Mouse (Mus musculus) left cerebral cortex, adult 2 months (tissue): Measurements from ENCODE around the gene Plcd3. TPM values are rescaled to one million over a fixed set of nuclear protein-coding genes. Genes with fewer than 3 reads are reported as not detected.

Experiments used
- DNase-seq, 2 experiments: peaks; one replicate each; pipeline ENCODE4 v3.0.0; 2021 to 2022; ENCODE audit warnings: low spot score in 2 of 2, mixed read lengths in 1 of 2; ENCODE audit errors: extremely low spot score in 1 of 2
- H3K27ac ChIP-seq: fragments of 200-600 bp; 2 replicates; pipeline ENCODE4 v1.8.1; 2022
- H3K4me3 ChIP-seq: fragments of 200-600 bp; 2 replicates; pipeline ENCODE4 v1.8.1; 2022
- CTCF ChIP-seq: fragments of 200-600 bp; IDR thresholded peaks from 2 replicates; pipeline ENCODE4 v1.8.1; 2022; ENCODE audit warnings: antibody characterized with exemption, mild to moderate bottlenecking, moderate library complexity
- intact Hi-C: fragments of 180-260 bp; cut with DNase I; formaldehyde crosslinking; loops from one replicate; pipeline ENCODE4 v1.15.1; 2025
- long read RNA-seq, 2 experiments: library from polyadenylated mRNA; stranded (forward); transcript quantifications; one replicate each; pipeline ENCODE4 v2.0.0; 2021; ENCODE audit warnings: borderline mapping rate in 2 of 2
- total RNA-seq, 2 experiments: library from RNA; stranded (reverse); gene quantifications; 2 replicates each; pipeline ENCODE4 v1.2.3; 2021

Gene Plcd3
- 10 to 100 TPM; 16.5 to 19.0 TPM for total RNA-seq
- long read RNA-seq, experiment 1, partial matches to known transcripts: 5 of 6 reads
- long read RNA-seq, experiment 1, other reads (novel, unspliced or antisense): 0 of 6 reads
- long read RNA-seq, experiment 2, transcript Plcd3-201 (15 exons, 3,023 nt): major isoform, 5 of 12 reads
- long read RNA-seq, experiment 2, partial matches to known transcripts: 7 of 12 reads
- long read RNA-seq, experiment 2, other reads (novel, unspliced or antisense): 0 of 12 reads

- H3K27ac ChIP-seq: peak within 1 kb of the TSS; percentile 96
- TF ChIP-seq CTCF: no peak
- intact Hi-C loops: no loop called here
- peak; percentile 72 to 73 for DNase-seq
- peak within 1 kb of the TSS; percentile 56 for H3K4me3 ChIP-seq
These were observed at the start of gene Plcd3, which contains the start of gene Acbd4 for GRCm38 (mm10) chr11:103101481-103101865. Gene Plcd3, minus strand, starts transcription at chr11:103101658. Gene Acbd4, plus strand, starts transcription at chr11:103101682.

GRCm38 (mm10) chr11:103149771-103150170, 48.3 kb upstream of the Plcd3 start:
- TF ChIP-seq CTCF: no peak
- intact Hi-C loops: loop anchor here (10.0 kb wide), 1 partner anchor 245 kb away; the partner anchor contains the start of gene Gfap
- no peak for DNase-seq
- H3K4me3 ChIP-seq: no peak overlapping the region
- no peak overlapping the region for H3K27ac ChIP-seq

- no peak overlapping the region for H3K4me3 ChIP-seq
- intact Hi-C loops: no loop called here
- no peak for TF ChIP-seq CTCF
These were observed 46.3 kb upstream of the Plcd3 start for GRCm38 (mm10) chr11:103147766-103148165.

GRCm38 (mm10) chr11:103146386-103146785, 44.9 kb upstream of the Plcd3 start:
- TF ChIP-seq CTCF: no peak; the same call in 1 of the 2 replicates
- H3K27ac ChIP-seq: no peak overlapping the region
- intact Hi-C loops: no loop called here
- no peak overlapping the region for H3K4me3 ChIP-seq
- no peak for DNase-seq

More at GRCm38 (mm10) chr11:103147766-103148165, 46.3 kb upstream of the Plcd3 start:
- no peak overlapping the region for H3K27ac ChIP-seq
- DNase-seq: no peak

GRCm38 (mm10) chr11:103144309-103145285, 43.1 kb upstream of the Plcd3 start:
- intact Hi-C loops: no loop called here
- DNase-seq: no peak
- Histone ChIP-seq H3K4me3 (no peak overlapping the region), H3K27ac (no peak overlapping the region)
- TF ChIP-seq CTCF: no peak

- no peak; the same call in 1 of the 2 replicates for TF ChIP-seq CTCF
- DNase-seq: peak; percentile 82 to 87
- intact Hi-C loops: no loop called here
- Histone ChIP-seq H3K4me3 (peak overlapping the region; percentile 44), H3K27ac (peak overlapping the region; percentile 98)
These were observed 41.2 kb upstream of the Plcd3 start for GRCm38 (mm10) chr11:103142441-103143182.

GRCm38 (mm10) chr11:103141944-103142255, 40.4 kb upstream of the Plcd3 start:
- DNase-seq: no peak
- no peak overlapping the region for H3K4me3 ChIP-seq
- intact Hi-C loops: no loop called here
- no peak for TF ChIP-seq CTCF
- H3K27ac ChIP-seq: peak overlapping the region; percentile 86

GRCm38 (mm10) chr11:103141101-103141943, 39.9 kb upstream of the Plcd3 start:
- DNase-seq: peak in 1 of 2 experiments; percentile 36
- no peak for TF ChIP-seq CTCF
- intact Hi-C loops: no loop called here
- H3K27ac ChIP-seq: peak overlapping the region; percentile 86
- no peak overlapping the region for H3K4me3 ChIP-seq

GRCm38 (mm10) chr11:103140763-103141100, 39.3 kb upstream of the Plcd3 start:
- intact Hi-C loops: no loop called here
- Histone ChIP-seq H3K4me3 (no peak overlapping the region), H3K27ac (peak overlapping the region; percentile 73)
- no peak for DNase-seq
- TF ChIP-seq CTCF: no peak

- intact Hi-C loops: no loop called here
- Histone ChIP-seq H3K4me3 (no peak overlapping the region), H3K27ac (peak overlapping the region; percentile 73)
- no peak for DNase-seq
- no peak for TF ChIP-seq CTCF
These were observed 38.7 kb upstream of the Plcd3 start for GRCm38 (mm10) chr11:103139951-103140762.
